Mouse (Mus musculus) liver, embryonic 13.5 days (tissue): ENCODE results near the gene Myo1d. TPM values are rescaled to one million over a fixed set of nuclear protein-coding genes. Genes with fewer than 3 reads are reported as not detected.

Experiments
- ATAC-seq: fragments of 200-750 bp; cut with Nextera tagmentation; 2 replicates; pipeline ENCODE4 v1.8.0; 2017; ENCODE audit warnings: low read depth, mild to moderate bottlenecking, moderate number of reproducible peaks, moderate library complexity
- DNase-seq: peaks from one replicate; pipeline ENCODE4 v3.0.0; 2022
- H3K27ac ChIP-seq: fragments of 300-500 bp; sonication (generic); 2 replicates; pipeline ENCODE4 v1.5.1; 2015; ENCODE audit warnings: moderate library complexity, mild to moderate bottlenecking, inconsistent platforms
- H3K27me3 ChIP-seq: fragments of 300-500 bp; sonication (generic); 2 replicates; pipeline ENCODE4 v1.6.1; 2015; ENCODE audit warnings: mild to moderate bottlenecking, inconsistent platforms
- H3K36me3 ChIP-seq: fragments of 300-500 bp; sonication (generic); 2 replicates; pipeline ENCODE4 v1.6.1; 2015; ENCODE audit warnings: mild to moderate bottlenecking, inconsistent platforms
- H3K4me1 ChIP-seq: fragments of 300-500 bp; sonication (generic); replicated peaks from 2 replicates; pipeline ENCODE4 v1.6.1; 2015; ENCODE audit warnings: inconsistent platforms
- H3K4me2 ChIP-seq: fragments of 300-500 bp; sonication (generic); 2 replicates; pipeline ENCODE4 v1.6.1; 2015; ENCODE audit warnings: inconsistent platforms, mild to moderate bottlenecking, moderate library complexity
- H3K4me3 ChIP-seq: fragments of 300-500 bp; sonication (generic); replicated peaks from 2 replicates; pipeline ENCODE4 v1.5.1; 2015; ENCODE audit warnings: mild to moderate bottlenecking, inconsistent platforms
- H3K9ac ChIP-seq: fragments of 300-500 bp; sonication (generic); 2 replicates; pipeline ENCODE4 v1.6.1; 2015; ENCODE audit warnings: mild to moderate bottlenecking, inconsistent platforms
- H3K9me3 ChIP-seq: fragments of 300-500 bp; sonication (generic); replicated peaks from 2 replicates; pipeline ENCODE4 v1.6.1; 2016; ENCODE audit warnings: inconsistent platforms
- WGBS: fragments of 180-500 bp; shearing (Covaris S2); methylation state at CpG from one replicate; pipeline ENCODE4 v1.1.7; 2015; ENCODE audit not compliant: insufficient replicate concordance; 5-methylcytosine and 5-hydroxymethylcytosine counted together
- polyA plus RNA-seq: library from polyadenylated mRNA; unstranded; fragments of >200 nt; fragmentation: Nextera tagmentation; extraction: Ambion mirVana; gene quantifications from 2 replicates; pipeline ENCODE4 v1.2.1, GENCODE M21; 2015

The Myo1d gene
- polyA plus RNA-seq, 1 experiment from 2014 or later = 5.2 TPM

- Histone ChIP-seq H3K27me3 (peaks cover 2% of the 10 kb centered on the region; the same call in 1 of the 2 replicates), H3K4me2 (no peak overlapping the region), H3K4me3 (no peak overlapping the region), H3K9ac (no peak overlapping the region), H3K9me3 (no peaks in the 10 kb centered on the region), H3K27ac (no peak overlapping the region), H3K4me1 (no peaks in the 10 kb centered on the region), H3K36me3 (no peaks in the 10 kb centered on the region)
- DNase-seq = no peak
- ATAC-seq = no peak
- 69% methylated on average over 3 of the region's 3 CpGs for WGBS
These were observed 213.5 kb downstream of the Myo1d start for GRCm38 (mm10) chr11:80566286-80566685.

- no peak overlapping the region for H3K4me2 ChIP-seq
- H3K9ac ChIP-seq = no peak overlapping the region
- DNase-seq (no peak), ATAC-seq (no peak)
- no peak overlapping the region for H3K4me3 ChIP-seq
- no peak overlapping the region for H3K27ac ChIP-seq
- H3K9me3 ChIP-seq = no peaks in the 10 kb centered on the region
- peaks cover 2% of the 10 kb centered on the region; the same call in 1 of the 2 replicates for H3K27me3 ChIP-seq
- H3K4me1 ChIP-seq = no peaks in the 10 kb centered on the region
- H3K36me3 ChIP-seq = no peaks in the 10 kb centered on the region
- 30% methylated on average over 7 of the region's 7 CpGs for WGBS
These were observed 214.6 kb downstream of the Myo1d start for GRCm38 (mm10) chr11:80564975-80565965.

GRCm38 (mm10) chr11:80562479-80562878, 217.3 kb downstream of the Myo1d start:
- no peak overlapping the region for H3K4me3 ChIP-seq
- no peaks in the 10 kb centered on the region for H3K36me3 ChIP-seq
- ATAC-seq = no peak
- H3K27me3 ChIP-seq = no peaks in the 10 kb centered on the region
- DNase-seq = no peak
- 35% methylated on average over 3 of the region's 3 CpGs for WGBS
- no peak overlapping the region for H3K4me2 ChIP-seq
- no peaks in the 10 kb centered on the region for H3K9me3 ChIP-seq
- H3K9ac ChIP-seq = no peak overlapping the region
- H3K27ac ChIP-seq = no peak overlapping the region
- no peaks in the 10 kb centered on the region for H3K4me1 ChIP-seq

- 16% methylated on average over 5 of the region's 5 CpGs for WGBS
- ATAC-seq (no peak), DNase-seq (no peak)
- H3K9me3 ChIP-seq = no peaks in the 10 kb centered on the region
- H3K4me1 ChIP-seq = no peaks in the 10 kb centered on the region
- no peak overlapping the region for H3K27ac ChIP-seq
- H3K9ac ChIP-seq = no peak overlapping the region
- H3K36me3 ChIP-seq = no peaks in the 10 kb centered on the region
- H3K27me3 ChIP-seq = no peaks in the 10 kb centered on the region
- H3K4me3 ChIP-seq = no peak overlapping the region
- no peak overlapping the region for H3K4me2 ChIP-seq
These were observed 219.1 kb downstream of the Myo1d start for GRCm38 (mm10) chr11:80560770-80561169.

- no peaks in the 10 kb centered on the region for H3K9me3 ChIP-seq
These were observed 224.4 kb downstream of the Myo1d start for GRCm38 (mm10) chr11:80555416-80555815.

GRCm38 (mm10) chr11:80553046-80553445, 226.8 kb downstream of the Myo1d start:
- Histone ChIP-seq H3K27ac (no peak overlapping the region), H3K9ac (no peak overlapping the region), H3K4me2 (no peak overlapping the region), H3K4me1 (no peaks in the 10 kb centered on the region), H3K36me3 (no peaks in the 10 kb centered on the region), H3K4me3 (no peak overlapping the region), H3K27me3 (no peaks in the 10 kb centered on the region), H3K9me3 (no peaks in the 10 kb centered on the region)
- DNase-seq (no peak), ATAC-seq (no peak)
- WGBS = 41% methylated on average over 11 of the region's 11 CpGs

More at GRCm38 (mm10) chr11:80555416-80555815, 224.4 kb downstream of the Myo1d start:
- ATAC-seq = no peak
- Histone ChIP-seq H3K36me3 (no peaks in the 10 kb centered on the region), H3K9ac (no peak overlapping the region), H3K27me3 (no peaks in the 10 kb centered on the region), H3K4me1 (no peaks in the 10 kb centered on the region), H3K27ac (no peak overlapping the region), H3K4me3 (no peak overlapping the region), H3K4me2 (no peak overlapping the region)
- WGBS = 80% methylated on average over 5 of the region's 5 CpGs
- no peak for DNase-seq

GRCm38 (mm10) chr11:80551634-80552033, 228.2 kb downstream of the Myo1d start:
- no peaks in the 10 kb centered on the region for H3K36me3 ChIP-seq
- ATAC-seq (no peak), DNase-seq (no peak)

GRCm38 (mm10) chr11:80550264-80550663, 229.6 kb downstream of the Myo1d start:
- H3K4me1 ChIP-seq = no peaks in the 10 kb centered on the region
- no peak overlapping the region for H3K9ac ChIP-seq
- H3K36me3 ChIP-seq = no peaks in the 10 kb centered on the region
- DNase-seq (no peak), ATAC-seq (no peak)
- H3K27ac ChIP-seq = no peak overlapping the region
- no peak overlapping the region for H3K4me2 ChIP-seq
- 68% methylated on average over 10 of the region's 10 CpGs for WGBS
- H3K27me3 ChIP-seq = no peaks in the 10 kb centered on the region
- no peaks in the 10 kb centered on the region for H3K9me3 ChIP-seq
- H3K4me3 ChIP-seq = no peak overlapping the region

More at GRCm38 (mm10) chr11:80551634-80552033, 228.2 kb downstream of the Myo1d start:
- Histone ChIP-seq H3K4me3 (no peak overlapping the region), H3K27me3 (no peaks in the 10 kb centered on the region), H3K4me1 (no peaks in the 10 kb centered on the region), H3K4me2 (no peak overlapping the region), H3K9ac (no peak overlapping the region), H3K9me3 (no peaks in the 10 kb centered on the region), H3K27ac (no peak overlapping the region)
- 28% methylated on average over 3 of the region's 3 CpGs for WGBS

GRCm38 (mm10) chr11:80549854-80550253, 230.0 kb downstream of the Myo1d start:
- WGBS = 53% methylated on average over 6 of the region's 6 CpGs
- no peak for DNase-seq

GRCm38 (mm10) chr11:80546233-80546632, 233.6 kb downstream of the Myo1d start:
- WGBS = 58% methylated on average over 2 of the region's 2 CpGs
- Histone ChIP-seq H3K36me3 (no peaks in the 10 kb centered on the region), H3K4me1 (no peaks in the 10 kb centered on the region), H3K4me3 (no peak overlapping the region), H3K9me3 (no peaks in the 10 kb centered on the region), H3K27ac (no peak overlapping the region), H3K9ac (no peak overlapping the region), H3K27me3 (no peaks in the 10 kb centered on the region), H3K4me2 (no peak overlapping the region)
- ATAC-seq (no peak), DNase-seq (no peak)

More at GRCm38 (mm10) chr11:80549854-80550253, 230.0 kb downstream of the Myo1d start:
- Histone ChIP-seq H3K27ac (no peak overlapping the region), H3K9ac (no peak overlapping the region), H3K9me3 (no peaks in the 10 kb centered on the region), H3K36me3 (no peaks in the 10 kb centered on the region), H3K27me3 (no peaks in the 10 kb centered on the region), H3K4me3 (no peak overlapping the region), H3K4me1 (no peaks in the 10 kb centered on the region), H3K4me2 (no peak overlapping the region)
- no peak for ATAC-seq

- no peak for ATAC-seq
- WGBS = 38% methylated on average over 3 of the region's 4 CpGs
These were observed 240.8 kb downstream of the Myo1d start for GRCm38 (mm10) chr11:80539056-80539455.

More at GRCm38 (mm10) chr11:80539056-80539455, 240.8 kb downstream of the Myo1d start:
- Histone ChIP-seq H3K4me3 (no peak overlapping the region), H3K9ac (no peak overlapping the region), H3K36me3 (no peaks in the 10 kb centered on the region), H3K9me3 (no peaks in the 10 kb centered on the region), H3K4me2 (no peak overlapping the region), H3K27ac (no peak overlapping the region), H3K4me1 (no peaks in the 10 kb centered on the region), H3K27me3 (no peaks in the 10 kb centered on the region)
- no peak for DNase-seq
